Mouse (Mus musculus): Measurements from ENCODE around the gene Sppl2c.

Gene Sppl2c

DNA sequence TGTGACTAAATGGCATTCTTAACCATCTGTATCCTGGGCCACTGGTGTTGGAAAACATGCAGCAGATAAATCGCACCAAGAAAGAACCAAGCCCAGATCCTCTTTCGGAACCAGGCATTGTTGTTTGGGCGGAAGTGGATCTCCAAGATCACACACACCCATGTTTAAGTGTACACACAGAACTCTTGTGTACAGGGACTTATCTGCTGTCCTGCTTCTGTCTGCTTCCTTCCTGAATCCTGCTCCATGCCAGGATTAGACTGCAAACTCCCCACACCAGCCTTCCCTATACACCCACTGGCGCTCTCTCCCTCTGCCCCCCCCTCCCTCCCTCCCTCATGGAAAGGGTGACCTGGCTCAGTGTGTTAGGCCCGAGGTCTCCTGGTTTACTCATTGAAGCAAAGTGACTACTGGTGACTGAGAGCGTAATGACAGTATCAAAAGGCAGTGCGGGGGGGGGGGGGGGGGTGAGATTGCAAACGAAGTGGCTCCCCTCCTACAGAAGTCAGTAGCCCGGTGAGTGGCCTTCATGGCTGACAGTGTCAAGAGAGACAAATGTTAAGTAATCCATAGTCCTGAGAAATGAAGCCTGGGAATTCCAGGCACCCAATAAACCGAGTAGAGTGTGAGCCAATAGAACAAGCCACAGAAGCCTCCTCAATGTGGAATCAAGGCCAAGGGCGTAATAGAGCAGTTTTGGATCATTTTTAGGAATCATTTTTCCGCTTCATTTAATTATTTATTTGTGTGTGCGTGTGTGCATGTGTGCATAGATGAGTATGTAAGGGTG lies 52.0 kb downstream of the Sppl2c start:
- in situ Hi-C loops (cut with MboI; ENCODE audit: low sequenced_read_pairs): no loop called here

Measured in CH12F3 (cell line).